Mouse (Mus musculus) cerebellum, postnatal 10 days (tissue): ENCODE data around the gene Tbl1x.
A peak's percentile ranks its signal among the peaks of the same experiment; 100 is the strongest.
"Not testable (repeated sequence)": the region's sequence is repeated elsewhere in the genome, so short reads cannot be mapped to it uniquely, and the experiment has no call there.

Experiments
- DNase-seq, 2 experiments: peaks; one replicate each; pipeline ENCODE4 v3.0.0; 2021; ENCODE audit warnings: mixed read lengths in 2 of 2

Tbl1x gene

DNA sequence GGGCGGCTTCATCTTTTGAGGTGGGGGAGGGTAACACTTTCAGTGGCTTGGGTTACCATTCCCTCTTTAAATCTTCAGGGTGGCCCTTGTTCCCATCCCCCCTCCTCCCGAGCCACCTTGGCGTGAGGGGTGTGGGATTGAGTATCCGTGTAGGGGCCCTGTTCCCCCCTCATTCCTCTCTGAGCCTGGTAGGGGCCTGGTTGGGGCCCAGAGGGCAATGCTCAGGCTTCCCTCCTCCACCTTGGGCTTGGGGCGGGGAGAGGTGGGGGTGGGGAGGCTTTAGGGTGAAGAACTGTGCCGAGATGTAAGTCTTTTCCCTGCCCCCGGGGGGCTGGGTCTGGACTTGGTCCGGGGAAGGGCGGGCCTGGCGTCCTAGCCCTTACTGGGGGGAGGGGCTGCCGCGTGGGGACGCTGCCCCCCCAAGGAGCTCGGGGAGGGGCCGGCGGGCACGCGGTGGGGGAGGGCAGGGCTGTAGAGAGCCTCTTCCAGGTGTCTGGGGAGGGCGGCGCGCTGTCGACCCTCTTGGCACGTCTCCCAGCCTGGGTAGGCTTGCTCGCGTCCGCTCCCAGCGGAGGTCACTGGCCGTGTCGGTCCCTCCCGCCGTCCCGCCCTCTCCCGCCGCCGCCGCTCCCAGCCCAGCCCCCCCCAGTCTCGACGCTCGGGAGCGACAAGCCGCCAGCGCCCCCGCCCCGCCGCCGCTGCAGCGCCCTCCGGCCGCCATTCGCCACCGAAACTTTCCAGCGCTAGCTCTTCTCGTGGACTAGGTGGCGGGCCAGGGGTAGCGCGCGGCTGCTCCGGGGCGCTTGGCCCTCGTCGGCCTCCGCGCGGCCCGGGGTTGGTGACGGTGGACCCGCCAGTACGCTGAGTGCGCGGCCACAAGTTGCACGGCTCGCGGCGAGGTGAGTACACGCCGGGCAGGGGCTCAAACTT lies at the start of gene Tbl1x:
Gene Tbl1x (plus strand): TSS at position 643 of the 930 bp plus-strand sequence.
- peak; percentile 88 to 91 for DNase-seq

DNA sequence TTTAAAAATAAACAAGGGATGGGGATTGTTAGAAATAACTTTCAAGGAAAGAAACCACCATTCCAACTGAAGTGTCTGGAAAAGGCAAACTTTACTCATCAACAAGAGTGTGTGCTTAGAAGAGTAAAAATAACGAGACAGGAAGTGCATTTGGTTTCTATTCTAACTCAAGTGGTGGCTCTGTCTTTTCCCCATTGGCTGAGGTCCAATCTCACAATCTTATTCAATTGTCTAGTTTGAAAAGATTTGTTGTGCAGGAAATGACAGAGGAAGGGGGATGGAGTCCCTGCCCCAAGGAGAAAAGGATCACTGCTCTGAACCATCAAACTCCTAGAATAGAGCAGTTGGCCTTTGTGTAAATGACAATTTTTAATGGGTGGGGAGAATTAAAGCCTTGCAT lies 41.6 kb upstream of the Tbl1x start:
- no peak for DNase-seq

DNA sequence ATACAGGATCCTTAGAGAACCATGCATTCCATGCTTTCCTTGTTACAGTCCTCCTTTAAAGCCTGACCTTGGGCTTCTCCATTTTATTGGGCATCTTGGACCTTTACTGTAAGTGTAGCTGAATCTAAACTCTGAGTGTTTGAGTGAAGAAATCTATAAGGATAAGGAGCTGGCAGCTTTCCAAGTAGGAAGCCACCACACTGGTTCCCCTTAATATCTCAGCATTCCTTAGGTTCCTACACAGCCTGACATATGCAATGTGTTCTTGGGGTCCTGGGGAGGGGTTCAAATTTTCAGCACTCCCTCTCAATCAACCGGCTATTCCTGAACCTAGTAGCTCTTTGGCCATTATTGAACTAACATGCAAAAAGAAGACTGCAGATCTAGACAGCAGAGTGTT lies 38.0 kb upstream of the Tbl1x start:
- DNase-seq, result no peak

DNA sequence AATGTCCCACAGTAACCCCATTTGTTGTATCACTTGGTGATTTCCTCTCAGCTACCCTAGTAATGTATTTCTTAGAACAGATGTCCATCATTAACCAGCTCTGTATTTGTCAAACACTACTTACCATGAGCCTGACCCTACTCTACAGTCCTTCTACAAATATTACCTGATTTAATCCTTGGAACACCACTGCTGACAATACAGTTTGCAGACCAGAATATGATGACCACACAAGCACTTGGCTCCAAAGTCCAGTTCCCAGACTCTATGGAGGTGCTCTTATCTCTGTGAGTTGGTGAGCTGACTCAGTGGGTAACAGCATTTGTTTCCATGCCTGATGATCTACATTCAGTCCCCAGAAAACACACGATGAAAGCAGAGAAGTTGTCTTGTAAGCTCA lies 37.3 kb upstream of the Tbl1x start:
- DNase-seq, result no peak

DNA sequence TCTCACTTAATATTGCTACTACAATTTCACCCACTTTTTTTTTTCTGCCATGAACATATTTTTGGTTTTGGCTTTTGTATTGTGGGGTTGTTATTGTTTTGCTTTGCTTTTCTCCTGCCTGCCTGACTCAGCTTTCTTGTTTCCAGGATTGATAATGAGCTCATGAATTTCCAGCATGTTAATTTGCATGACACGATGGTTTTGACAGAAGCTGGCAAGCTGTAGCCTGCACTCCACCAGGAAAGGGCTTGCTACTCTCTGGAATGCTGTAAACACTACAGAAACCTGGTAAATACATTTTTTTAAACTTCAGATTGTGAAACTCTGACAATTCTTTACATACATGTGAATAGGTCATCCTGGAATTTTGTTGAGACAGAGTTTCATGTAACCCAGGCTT lies 36.3 kb upstream of the Tbl1x start:
- peak; percentile 25 to 26 for DNase-seq

DNA sequence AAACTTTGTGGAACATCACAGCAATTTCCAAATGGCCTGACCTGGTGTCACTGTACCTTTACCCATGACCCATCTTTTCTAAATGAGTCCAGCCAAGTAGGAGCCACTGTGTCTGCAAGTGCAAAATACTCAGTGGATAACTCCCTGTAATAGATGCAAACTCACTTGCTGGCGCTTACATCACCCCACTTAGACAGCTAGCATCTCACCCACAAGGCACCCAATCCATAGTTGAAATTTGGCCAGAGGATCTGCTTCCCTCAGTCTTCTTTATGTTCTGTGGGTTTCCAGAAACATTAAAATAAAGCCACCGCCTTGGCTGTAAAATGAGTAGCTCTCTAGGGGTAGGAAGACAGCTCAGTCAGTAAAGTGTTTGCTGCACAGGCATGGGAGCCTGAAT lies 33.3 kb upstream of the Tbl1x start:
- no peak for DNase-seq

DNA sequence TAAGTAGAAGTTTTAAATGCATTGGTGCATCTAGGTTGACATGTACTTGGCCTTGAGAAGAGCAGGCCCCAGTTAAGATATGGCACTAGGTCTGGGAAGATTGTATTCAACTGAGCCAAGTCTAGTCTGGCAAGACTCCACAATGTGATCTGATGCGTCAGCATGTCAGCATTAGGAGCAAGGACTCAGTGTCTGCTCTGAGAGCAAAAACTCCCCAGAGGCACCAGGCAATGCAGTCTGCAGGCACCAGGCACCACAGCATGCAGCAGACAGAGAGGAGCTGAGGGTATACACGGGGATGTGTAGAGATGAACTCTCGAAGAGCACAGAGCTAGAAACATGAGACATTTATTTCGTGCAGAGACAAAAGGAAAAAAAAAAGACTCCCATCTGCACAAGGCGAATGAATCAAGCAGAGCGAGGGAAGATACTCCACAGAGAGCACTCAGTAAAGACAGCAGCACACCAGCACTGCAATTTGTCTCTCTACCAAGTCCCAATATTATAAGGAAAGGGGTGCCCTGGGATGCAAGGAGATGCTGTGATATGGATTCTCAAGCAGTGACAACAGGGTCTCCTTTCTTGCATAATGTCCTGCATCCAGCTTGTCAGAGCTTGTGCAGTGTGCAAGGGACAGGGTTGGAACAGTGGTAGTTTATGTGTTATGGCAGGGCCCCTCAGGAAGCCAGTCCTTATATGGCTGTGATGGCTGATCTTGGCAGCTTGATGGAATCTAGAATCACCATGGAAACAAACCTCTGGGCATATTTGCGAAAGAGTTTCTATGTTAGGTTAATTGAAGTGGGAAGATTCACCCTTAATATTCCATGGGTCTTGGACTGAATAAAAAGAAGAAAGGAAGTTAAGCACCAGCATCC lies 22.7 kb upstream of the Tbl1x start:
- peak; percentile 54 to 63 for DNase-seq

DNA sequence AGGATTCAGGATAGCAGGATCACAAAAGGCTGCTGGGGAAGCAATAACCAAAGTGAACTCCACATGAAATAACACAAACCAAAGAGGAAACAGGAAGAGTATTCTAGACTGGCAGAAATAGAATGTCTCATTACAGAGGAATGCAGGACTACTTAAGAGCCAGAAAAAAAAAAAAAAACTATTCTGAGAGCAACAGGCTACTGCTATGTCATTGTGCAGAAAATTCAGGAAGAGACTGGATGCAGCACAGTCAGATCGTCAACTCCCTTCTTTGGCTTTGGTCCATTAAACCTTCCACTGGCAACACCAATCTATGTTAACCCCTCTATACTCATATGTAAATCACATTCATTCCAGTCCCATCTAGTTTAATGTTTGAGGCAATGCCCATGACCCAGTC lies 20.7 kb upstream of the Tbl1x start:
- DNase-seq, result no peak

DNA sequence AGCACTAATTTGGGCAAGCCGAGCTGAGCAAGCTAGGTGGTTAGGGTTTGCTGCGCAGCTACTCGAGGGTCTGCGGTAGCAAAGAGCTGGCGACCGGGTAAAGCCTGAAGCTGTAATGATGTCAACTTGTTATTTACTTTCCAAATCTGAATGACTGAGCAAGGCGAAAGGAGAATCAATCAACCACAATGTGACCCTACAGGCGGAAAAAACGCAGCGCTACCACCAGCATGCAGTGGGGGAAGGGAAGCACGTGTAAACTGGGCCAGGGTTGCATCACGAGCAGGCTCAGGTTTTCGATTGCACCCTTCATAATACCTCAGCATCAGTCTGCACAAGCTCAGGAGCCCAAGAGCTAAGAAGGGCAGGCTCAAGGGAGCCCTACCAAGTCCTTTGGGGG lies 1.7 kb upstream of the Tbl1x start:
- DNase-seq, result peak; percentile 91 to 92

DNA sequence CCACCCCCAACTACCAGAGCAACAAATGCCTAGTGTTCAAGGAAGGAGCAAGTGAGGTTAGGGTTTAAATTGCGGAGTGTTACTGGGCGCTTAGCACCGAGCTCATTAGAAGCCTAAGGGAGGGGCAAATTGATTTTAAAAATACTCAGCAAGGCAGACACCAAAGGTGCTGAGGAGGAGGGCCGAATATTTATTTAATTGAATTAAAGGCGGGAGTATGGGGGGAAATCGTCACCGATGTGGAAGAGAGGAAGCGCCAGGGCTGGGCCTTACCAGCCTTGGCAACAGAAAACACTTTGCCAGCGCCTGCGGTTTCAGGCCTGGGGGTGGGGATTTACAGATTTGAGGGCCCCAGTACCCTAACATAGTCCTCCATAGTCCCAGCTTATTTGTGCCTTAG lies 1.0 kb upstream of the Tbl1x start:
- peak; percentile 64 to 66 for DNase-seq

DNA sequence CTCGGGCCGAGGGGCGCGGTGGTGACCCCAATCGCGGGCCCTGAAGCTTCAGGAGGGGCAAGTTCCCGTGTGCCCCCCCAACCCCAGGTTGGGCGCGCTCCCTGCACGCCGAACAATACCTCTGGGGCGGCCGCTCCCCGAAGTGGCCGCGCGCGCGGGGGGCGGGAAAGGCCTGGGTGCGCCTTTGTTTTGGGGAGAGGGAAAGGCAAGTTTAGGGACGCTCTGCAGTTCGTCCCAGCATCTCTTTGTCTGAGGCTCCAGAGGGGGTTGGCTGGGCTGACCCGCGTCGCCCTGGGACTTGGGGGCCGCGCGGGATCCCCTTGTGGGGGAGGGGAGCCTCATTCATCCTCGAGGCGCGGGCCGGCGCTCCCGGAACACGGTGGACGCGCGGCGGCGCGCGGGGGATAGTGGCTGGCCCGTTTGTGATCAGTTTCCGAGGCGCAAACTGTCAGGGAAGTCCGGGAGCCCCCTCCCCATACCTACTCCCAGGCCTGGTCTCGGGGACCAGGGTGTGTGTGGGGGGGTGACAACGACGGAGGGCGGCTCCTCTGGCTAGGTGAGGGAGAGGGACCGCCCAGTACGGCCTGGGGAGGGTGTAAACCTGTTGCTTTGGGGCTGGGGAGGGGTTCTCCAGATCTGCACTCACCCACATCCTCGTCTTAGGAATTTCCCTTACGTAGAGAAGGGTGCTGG lies 634 bp downstream of the Tbl1x start:
- peak; percentile 61 to 65 for DNase-seq

DNA sequence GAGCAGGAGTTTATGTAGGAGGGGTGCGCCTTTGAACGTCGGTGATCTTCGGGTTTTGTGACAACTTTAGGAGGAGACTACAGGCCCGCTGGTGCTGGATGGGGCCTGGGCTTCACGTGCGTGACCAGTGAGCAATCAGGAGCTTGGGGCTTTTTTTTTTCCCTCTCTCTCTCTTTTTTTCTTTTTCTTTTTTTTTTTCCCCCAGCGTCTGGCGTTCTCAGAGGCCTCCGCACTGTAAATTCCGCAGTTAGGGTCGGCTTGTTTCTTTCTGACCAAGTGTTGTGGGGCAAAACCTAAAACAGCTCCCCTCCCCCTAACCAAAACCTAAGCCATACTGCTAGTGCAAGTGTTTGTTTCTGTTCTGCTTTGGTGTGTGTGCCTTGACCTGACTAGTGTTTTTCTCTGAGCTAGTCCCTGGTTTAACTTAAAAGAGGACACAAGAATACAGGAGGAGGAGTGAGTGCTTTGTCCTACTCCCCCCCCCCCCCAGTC lies 1.2 kb downstream of the Tbl1x start:
- DNase-seq, result no peak

DNA sequence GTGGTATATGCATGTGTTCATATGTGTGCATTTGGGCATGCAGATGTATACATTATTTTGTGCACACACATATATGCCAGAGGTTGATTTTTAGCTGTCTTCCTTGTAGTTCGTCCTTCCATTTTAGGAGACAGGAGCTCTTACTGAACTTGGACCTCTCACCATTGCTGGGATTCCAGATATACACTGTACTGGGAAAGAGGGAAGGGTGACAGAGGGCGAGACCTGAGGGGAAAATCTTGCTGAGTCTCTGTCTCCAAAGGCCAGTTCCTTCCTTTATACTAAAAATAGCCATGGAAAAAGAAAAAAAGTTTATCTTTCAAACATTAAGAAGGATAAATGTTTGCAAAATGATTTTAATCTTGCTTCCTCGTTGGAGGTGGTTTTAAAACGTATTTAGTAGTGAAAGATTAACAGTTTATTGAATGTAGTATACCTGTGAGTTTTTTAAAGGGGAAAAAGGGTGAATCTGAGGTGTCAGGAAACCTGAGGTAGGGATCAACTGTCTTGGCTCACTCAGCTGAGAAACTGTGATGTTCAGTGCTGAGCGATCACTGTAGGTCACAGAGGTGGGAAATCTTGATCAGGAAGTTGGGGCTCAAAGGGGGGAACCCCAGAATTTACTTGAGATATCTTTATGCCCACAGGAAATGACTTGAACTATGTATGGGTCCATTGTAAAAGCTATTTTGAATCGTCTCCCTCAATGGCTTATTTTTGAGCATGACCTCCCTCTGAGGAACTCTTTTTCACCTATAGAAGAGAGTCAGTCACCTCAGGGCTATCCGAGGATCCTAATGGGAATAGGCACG lies 6.7 kb downstream of the Tbl1x start:
- no peak for DNase-seq

DNA sequence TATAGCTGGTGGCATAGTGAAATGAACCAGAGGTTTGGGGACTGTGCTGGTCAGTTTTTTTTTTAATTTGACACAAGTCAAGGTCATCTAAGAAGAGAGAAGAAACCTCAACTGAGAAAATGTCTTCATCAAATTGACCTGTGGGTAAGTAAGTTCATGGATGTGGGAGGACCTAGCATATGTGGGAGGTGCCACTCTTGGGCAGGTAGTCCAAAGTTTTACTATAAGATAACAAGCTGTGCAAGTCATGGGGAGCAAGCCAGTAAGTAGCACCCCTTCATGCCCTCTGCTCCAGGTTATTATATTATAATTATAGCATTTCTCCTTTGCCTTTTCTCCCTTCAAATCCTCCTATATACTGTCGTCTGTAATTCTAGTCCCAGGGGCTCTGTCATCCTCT lies 8.1 kb downstream of the Tbl1x start:
- no peak for DNase-seq

DNA sequence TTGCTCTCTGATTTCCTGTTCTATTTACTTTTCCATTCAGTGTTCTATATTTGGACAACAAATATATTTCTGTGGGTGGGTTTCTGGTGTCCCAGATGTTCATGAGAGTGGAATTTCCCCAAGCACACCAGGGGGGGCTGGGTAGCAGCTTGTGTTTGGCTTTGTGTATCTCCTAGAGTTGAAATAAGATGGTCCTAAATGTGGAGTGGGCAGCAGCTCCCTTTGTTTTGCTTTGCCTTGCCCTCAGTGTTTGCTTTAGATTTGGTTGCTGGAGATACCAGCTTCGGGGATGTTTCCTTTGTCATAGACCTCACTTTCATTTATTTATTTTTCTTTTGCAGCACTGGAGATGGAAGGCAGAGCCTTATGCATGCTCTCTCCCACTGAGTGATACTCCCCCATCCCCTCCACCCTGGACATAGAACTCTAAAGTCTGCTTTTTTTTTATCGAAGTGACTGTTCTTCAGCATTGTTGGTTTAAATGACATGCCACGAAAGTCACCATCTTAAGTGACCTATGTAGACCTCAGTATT lies 12.1 kb downstream of the Tbl1x start:
- no peak for DNase-seq

DNA sequence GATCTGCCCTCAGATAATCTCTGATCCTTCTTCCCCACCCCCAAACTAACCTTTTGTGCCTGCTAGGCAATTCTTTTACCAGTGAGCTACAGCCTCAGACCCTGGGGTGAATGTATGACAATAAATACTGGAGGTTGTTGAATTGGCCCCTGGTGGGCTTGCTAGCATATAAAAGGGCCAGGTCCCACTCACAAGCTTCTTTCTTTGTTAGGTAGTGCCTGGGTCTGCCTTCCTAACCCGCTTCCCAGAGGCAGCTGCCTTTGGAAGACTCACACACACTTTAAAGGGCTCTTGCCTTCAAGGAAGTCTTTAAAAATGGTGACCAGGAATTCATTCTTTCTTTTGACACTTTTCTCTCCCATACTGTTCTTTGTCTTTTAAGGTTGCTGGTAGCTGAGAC lies 14.4 kb downstream of the Tbl1x start:
- no peak for DNase-seq

DNA sequence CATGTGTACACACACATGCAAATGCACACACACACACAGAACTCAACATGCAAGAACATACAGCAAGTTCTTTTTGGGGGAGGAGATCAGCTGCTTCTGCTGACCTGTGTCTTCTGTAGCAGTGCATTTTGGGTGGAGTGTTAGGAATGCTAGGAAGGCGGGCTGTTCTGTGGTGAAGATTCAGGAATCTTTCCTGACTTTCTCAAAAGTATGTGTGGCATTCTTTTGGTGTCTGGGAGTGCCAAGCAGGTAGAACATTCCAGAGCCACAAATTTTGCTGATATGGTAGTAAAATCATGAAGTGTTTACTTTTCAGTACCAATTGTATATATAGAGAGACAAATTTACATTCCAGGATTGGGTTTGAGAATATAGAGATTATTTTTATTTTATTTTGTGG lies 17.6 kb downstream of the Tbl1x start:
- DNase-seq, result no peak

DNA sequence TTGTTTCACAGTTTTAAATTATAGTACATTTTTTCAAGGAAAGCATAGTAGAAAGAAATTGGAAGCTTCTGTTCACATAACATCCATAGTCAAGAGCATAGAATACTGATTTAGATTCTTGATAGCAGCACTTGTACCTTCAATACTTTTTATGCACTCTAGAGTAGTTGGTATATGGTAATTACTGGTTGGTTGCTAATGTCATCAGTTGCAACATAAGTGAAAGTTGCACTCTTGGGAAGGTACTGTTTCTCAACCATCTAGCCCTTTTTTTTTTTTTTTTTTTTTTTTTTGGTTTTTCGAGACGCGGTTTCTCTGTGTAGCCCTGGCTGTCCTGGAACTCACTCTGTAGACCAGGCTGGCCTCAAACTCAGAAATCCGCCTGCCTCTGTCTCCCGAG lies 20.2 kb downstream of the Tbl1x start:
- DNase-seq, result no peak

DNA sequence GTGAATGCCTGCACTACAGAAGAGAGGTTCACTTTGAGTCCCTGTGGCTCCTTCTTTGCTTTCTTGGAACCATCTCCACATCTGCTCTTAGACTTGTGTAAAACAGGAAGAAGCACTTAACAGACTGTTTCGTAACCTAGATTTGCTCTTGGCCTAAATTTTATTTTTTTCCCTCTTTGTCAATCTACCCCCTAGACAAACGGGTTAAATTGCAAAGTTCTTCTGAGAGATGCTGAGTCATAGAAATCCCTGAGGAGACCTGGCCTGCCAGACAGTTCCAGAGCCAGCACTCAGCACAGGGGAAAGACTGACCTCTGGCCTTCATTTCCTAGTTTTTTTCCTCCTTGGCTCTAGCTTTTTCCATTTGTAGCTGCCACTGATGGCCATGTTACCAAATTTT lies 23.1 kb downstream of the Tbl1x start:
- DNase-seq, result no peak

DNA sequence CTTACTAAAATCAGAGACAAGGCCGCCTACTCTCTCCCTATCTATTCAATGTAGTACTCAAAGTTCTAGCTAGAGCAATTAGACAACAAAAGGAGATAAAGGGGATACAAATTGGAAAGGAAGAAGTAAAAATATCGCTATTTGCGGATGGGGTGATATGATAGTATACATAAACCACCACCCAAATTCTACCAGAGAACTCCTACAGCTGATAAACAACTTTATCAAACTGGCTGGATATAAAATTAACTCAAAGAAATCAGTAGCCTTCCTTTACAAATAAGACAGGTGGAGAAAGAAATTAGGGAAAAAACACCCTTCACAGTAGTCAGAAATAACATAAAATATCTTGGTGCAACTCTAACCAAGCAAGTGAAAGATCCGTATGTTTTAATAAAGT lies 29.0 kb downstream of the Tbl1x start:
- DNase-seq, result not testable (repeated sequence)

DNA sequence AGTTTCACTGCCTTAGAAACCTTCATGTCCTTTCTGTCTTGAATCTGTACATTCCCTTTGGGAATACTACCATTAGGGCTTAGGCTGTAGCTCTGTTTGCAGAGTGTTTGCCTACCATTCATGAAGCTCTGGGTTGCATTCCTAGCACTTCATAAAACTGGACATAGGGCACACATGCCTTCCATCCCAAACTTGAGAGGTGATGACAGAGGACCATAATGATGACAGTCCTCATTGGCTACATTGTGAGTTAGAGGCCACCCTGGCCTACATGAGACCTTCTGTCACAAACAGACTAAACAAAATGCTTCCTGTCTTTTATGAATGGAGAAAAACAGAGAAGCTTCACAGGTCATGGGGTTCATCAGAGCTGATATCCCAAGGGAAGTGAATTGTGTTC lies 33.2 kb downstream of the Tbl1x start:
- no peak for DNase-seq

DNA sequence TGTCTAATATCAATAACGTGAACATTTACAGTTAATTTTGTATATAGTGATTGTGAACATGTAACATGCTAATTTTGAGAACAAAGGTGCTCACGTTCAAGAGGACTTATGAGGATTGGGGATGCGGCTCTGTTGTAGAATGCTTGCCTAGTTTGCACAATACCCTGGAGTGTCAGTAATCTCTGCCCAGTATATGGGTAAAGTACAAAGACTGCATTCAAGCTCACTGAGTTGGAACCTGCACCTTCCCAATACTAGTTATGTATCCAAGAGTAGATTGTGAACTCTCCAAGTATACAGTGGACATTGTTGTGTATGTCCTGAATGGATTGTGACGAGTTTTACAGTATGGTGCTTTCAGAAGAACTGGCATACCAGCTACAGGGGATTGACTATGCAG lies 33.7 kb downstream of the Tbl1x start:
- no peak for DNase-seq
